Mouse (Mus musculus) cortical plate, adult 2 months (tissue): ENCODE measurements around the gene Pla2g5.

ENCODE experiments used
- CTCF ChIP-seq: fragments of 200-500 bp; IDR thresholded peaks from 2 replicates; pipeline ENCODE4 v1.5.1; 2011; ENCODE audit warnings: mild to moderate bottlenecking, control low read depth, low read length; ENCODE audit not compliant: insufficient read depth; ENCODE audit errors: extremely low read depth
- POLR2A ChIP-seq: fragments of 200-500 bp; IDR thresholded peaks from 2 replicates; pipeline ENCODE4 v1.6.1; 2011; ENCODE audit warnings: mild to moderate bottlenecking, low read length, control low read depth; ENCODE audit not compliant: insufficient read depth; ENCODE audit errors: extremely low read depth

DNA sequence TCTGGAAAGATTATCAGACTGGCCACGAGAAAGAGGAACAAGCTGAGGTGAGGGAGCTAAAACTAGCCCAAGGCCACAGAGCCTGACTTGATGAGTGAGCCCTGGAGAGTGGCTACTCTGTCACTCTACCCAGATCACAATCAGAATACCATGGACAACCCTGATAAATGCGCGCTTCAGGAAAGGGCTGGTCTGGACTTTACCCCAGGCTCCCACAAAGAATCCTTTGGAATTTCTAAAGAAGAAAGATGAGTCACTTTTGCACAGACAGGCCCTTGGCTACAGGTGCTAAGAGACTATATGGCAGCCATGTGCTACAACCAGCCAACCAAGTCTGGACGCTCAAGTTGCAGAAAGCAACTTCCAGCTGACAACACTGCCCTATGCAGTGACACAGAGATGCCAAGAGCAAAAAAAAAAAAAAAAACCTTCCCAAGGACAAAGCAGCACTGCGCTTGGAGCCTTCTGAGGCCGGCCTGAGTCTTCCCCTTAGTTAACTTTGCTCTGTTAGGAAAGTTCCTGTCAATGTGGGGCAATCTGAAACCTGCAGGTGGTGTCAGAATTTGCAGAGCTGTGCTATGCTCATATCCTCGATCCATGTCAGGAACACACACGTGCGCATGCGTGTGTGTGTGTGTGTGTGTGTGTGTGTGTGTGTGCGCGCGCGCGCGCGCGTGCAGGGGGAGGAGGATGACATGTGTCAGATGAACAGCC, 42.5 kb upstream of the Pla2g5 start:
- no peak for TF ChIP-seq CTCF
- TF ChIP-seq POLR2A, result no peak
